Mouse (Mus musculus) CH12.LX (cell line): Measurements from ENCODE around the gene Tmem42.

Experiments
- CTCF ChIP-seq, 2 experiments: IDR thresholded peaks in 1 of 2; conservative IDR thresholded peaks in 1 of 2; 2 replicates each; pipeline ENCODE4 v1.5.1; 2011 to 2012; ENCODE audit warnings: low read depth in 2 of 2, low read length in 2 of 2, improper control_type of control experiment in 1 of 2, inconsistent platforms in 1 of 2, mild to moderate bottlenecking in 1 of 2, moderate library complexity in 1 of 2
- EP300 ChIP-seq: IDR thresholded peaks from 2 replicates; pipeline ENCODE4 v1.6.1; 2011; ENCODE audit warnings: low read length, improper control_type of control experiment
- ETS1 ChIP-seq: conservative IDR thresholded peaks from 2 replicates; pipeline ENCODE4 v1.6.1; 2012; ENCODE audit warnings: low read depth, mild to moderate bottlenecking, inconsistent platforms, low read length, improper control_type of control experiment, moderate library complexity
- KAT2A ChIP-seq: IDR thresholded peaks from 2 replicates; pipeline ENCODE4 v1.6.1; 2012; ENCODE audit warnings: low read length, improper control_type of control experiment, inconsistent platforms; ENCODE audit not compliant: insufficient replicate concordance
- POLR2A ChIP-seq: IDR thresholded peaks from 2 replicates; pipeline ENCODE4 v1.6.1; 2011; ENCODE audit warnings: low read depth, mild to moderate bottlenecking, improper control_type of control experiment, low read length
- SMC3 ChIP-seq: IDR thresholded peaks from 2 replicates; pipeline ENCODE4 v1.6.1; 2011; ENCODE audit warnings: low read depth, low read length, improper control_type of control experiment

DNA sequence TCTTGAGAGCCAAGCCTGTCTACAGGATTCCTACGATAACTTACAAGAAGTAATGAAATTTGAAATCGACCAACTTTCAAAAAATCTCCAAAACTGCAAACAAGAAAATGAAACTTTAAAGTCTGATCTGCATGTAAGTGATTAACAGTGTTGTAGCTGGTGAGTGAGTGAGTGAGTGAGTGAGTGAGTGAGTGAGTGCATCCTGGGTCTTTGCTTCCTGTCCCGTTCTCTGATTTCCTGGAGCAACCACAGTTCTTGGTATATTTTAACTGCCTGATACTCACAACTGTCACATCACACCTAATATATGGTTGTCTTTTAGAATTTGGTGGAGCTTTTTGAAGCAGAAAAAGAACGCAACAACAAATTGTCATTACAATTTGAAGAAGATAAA, 21.9 kb upstream of the Tmem42 start:
- TF ChIP-seq EP300 (no peak), SMC3 (no peak), POLR2A (no peak), KAT2A (no peak), CTCF (conservative IDR thresholded peaks at IDR 0.05 in 1 of 2, IDR thresholded peaks at IDR 0.05 in 1 of 2; ENCODE audit: low read depth in 2 of 2, low read length in 2 of 2) (no peak), ETS1 (no peak)
